Mouse (Mus musculus) bone marrow macrophage, adult 2 months (primary cell): Measurements from ENCODE around the gene Mdm2.

Experiments
- CTCF ChIP-seq: IDR thresholded peaks from 2 replicates; pipeline ENCODE4 v1.5.1; 2012; ENCODE audit warnings: low read depth, mild to moderate bottlenecking, low read length, moderate library complexity
- POLR2A ChIP-seq: IDR thresholded peaks from 2 replicates; pipeline ENCODE4 v1.6.1; 2012; ENCODE audit warnings: mild to moderate bottlenecking, low read depth, low read length, borderline replicate concordance

DNA sequence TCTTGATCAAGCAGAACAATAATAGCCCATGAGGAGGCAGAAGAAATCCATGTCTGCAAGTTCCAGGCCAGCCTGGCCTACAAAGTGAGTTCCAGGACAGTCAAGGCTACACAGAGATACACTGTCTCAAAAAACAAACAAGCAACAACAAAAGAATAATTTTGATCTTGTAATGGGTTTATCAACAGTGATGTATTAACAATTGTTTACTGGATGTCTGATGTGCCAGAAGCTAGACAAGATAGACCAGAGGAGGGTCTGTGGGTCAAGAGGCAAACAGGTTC lies 45.7 kb downstream of the Mdm2 start:
- TF ChIP-seq POLR2A (no peak), CTCF (no peak)
